Mouse (Mus musculus): ENCODE measurements at regions not wholly inside any gene's neighbourhood (a gene's known extent, or its start where the extent isn't known, plus 50 kb on each side); places are given as distances from the start of the nearest gene placed in this dataset.
A peak's percentile ranks its signal among the peaks of the same experiment; 100 is the strongest.

GRCm38 (mm10) chr10:11841494-11841893 is 498.3 kb downstream of the Epm2a start:
- Histone ChIP-seq H3K4me1 (no peaks in the 10 kb centered on the region), H3K4me2 (replicated peaks) (no peak overlapping the region), H3K9me3 (no peaks in the 10 kb centered on the region), H3K9ac (replicated peaks) (no peak overlapping the region), H3K27me3 (no peaks in the 10 kb centered on the region), H3K27ac (replicated peaks) (no peak overlapping the region), H3K4me3 (no peak overlapping the region), H3K36me3 (no peaks in the 10 kb centered on the region)
- no peak for ATAC-seq (replicated peaks)
- WGBS: 88% methylated on average over 7 of the region's 7 CpGs

- no peak overlapping the region for H3K4me3 ChIP-seq
- H3K9me3 ChIP-seq: no peaks in the 10 kb centered on the region
- no peak overlapping the region for H3K4me2 ChIP-seq (replicated peaks)
- no peak for ATAC-seq (replicated peaks)
- H3K27ac ChIP-seq (replicated peaks): no peak overlapping the region
- WGBS: 41% methylated on average over 1 of the region's 1 CpGs
- H3K9ac ChIP-seq (replicated peaks): no peak overlapping the region
- H3K27me3 ChIP-seq: no peaks in the 10 kb centered on the region
- no peaks in the 10 kb centered on the region for H3K4me1 ChIP-seq
- no peaks in the 10 kb centered on the region for H3K36me3 ChIP-seq
Observed at GRCm38 (mm10) chr10:11846141-11846540, 502.9 kb downstream of the Epm2a start.

GRCm38 (mm10) chr10:11875145-11876131 is 532.2 kb downstream of the Epm2a start:
- Histone ChIP-seq H3K27ac (replicated peaks) (no peak overlapping the region), H3K4me2 (replicated peaks) (no peak overlapping the region), H3K9me3 (no peaks in the 10 kb centered on the region), H3K4me3 (no peak overlapping the region), H3K9ac (replicated peaks) (no peak overlapping the region), H3K4me1 (peaks cover 12% of the 10 kb centered on the region), H3K27me3 (no peaks in the 10 kb centered on the region), H3K36me3 (no peaks in the 10 kb centered on the region)
- 12% methylated on average over 5 of the region's 5 CpGs for WGBS
- ATAC-seq (replicated peaks): peak; percentile 88

- Histone ChIP-seq H3K9me3 (no peaks in the 10 kb centered on the region), H3K9ac (replicated peaks) (no peak overlapping the region), H3K4me1 (0 out of 2 replicates have a peak, but pooled peaks cover 3% of the 10 kb centered on the region), H3K27me3 (no peaks in the 10 kb centered on the region), H3K36me3 (no peaks in the 10 kb centered on the region), H3K4me2 (replicated peaks) (no peak overlapping the region), H3K27ac (replicated peaks) (no peak overlapping the region), H3K4me3 (no peak overlapping the region)
- no peak for ATAC-seq (replicated peaks)
- 91% methylated on average over 4 of the region's 4 CpGs for WGBS
Observed at GRCm38 (mm10) chr10:11886237-11886636, 543.0 kb downstream of the Epm2a start.

GRCm38 (mm10) chr10:11888953-11889352 is 545.7 kb downstream of the Epm2a start:
- H3K27me3 ChIP-seq: no peaks in the 10 kb centered on the region
- H3K27ac ChIP-seq (replicated peaks): no peak overlapping the region
- ATAC-seq (replicated peaks): peak; percentile 87
- H3K4me1 ChIP-seq: 0 out of 2 replicates have a peak, but pooled peaks cover 3% of the 10 kb centered on the region
- H3K4me3 ChIP-seq: no peak overlapping the region
- H3K9ac ChIP-seq (replicated peaks): no peak overlapping the region
- H3K9me3 ChIP-seq: no peaks in the 10 kb centered on the region
- no peak overlapping the region for H3K4me2 ChIP-seq (replicated peaks)
- WGBS: 61% methylated on average over 2 of the region's 2 CpGs
- no peaks in the 10 kb centered on the region for H3K36me3 ChIP-seq

GRCm38 (mm10) chr10:11922132-11922531 is 578.9 kb downstream of the Epm2a start:
- no peak for ATAC-seq (replicated peaks)
- Histone ChIP-seq H3K4me1 (no peaks in the 10 kb centered on the region), H3K9ac (replicated peaks) (no peak overlapping the region), H3K4me2 (replicated peaks) (no peak overlapping the region), H3K4me3 (no peak overlapping the region), H3K27me3 (no peaks in the 10 kb centered on the region), H3K27ac (replicated peaks) (no peak overlapping the region), H3K9me3 (no peaks in the 10 kb centered on the region), H3K36me3 (no peaks in the 10 kb centered on the region)
- 80% methylated on average over 3 of the region's 3 CpGs for WGBS

- Histone ChIP-seq H3K36me3 (no peaks in the 10 kb centered on the region), H3K27me3 (no peaks in the 10 kb centered on the region), H3K4me3 (no peak overlapping the region), H3K4me2 (replicated peaks) (no peak overlapping the region), H3K27ac (replicated peaks) (no peak overlapping the region), H3K9me3 (no peaks in the 10 kb centered on the region), H3K4me1 (no peaks in the 10 kb centered on the region), H3K9ac (replicated peaks) (no peak overlapping the region)
- peak; percentile 83; the same call in 1 of the 2 replicates for ATAC-seq (replicated peaks)
- 80% methylated on average over 2 of the region's 2 CpGs for WGBS
Observed at GRCm38 (mm10) chr10:11938164-11938563, 595.0 kb downstream of the Epm2a start.

- WGBS: 90% methylated on average over 2 of the region's 2 CpGs
- no peak for ATAC-seq (replicated peaks)
- H3K4me1 ChIP-seq: no peaks in the 10 kb centered on the region
Observed at GRCm38 (mm10) chr10:11942772-11943171, 599.6 kb downstream of the Epm2a start.

GRCm38 (mm10) chr10:11960327-11960922 is 617.2 kb downstream of the Epm2a start:
- ATAC-seq (replicated peaks): peak; percentile 91
- Histone ChIP-seq H3K36me3 (no peaks in the 10 kb centered on the region), H3K27ac (replicated peaks) (peak overlapping the region; percentile 12; the same call in 1 of the 2 replicates), H3K4me1 (no peaks in the 10 kb centered on the region), H3K4me3 (no peak overlapping the region), H3K9ac (replicated peaks) (no peak overlapping the region), H3K4me2 (replicated peaks) (no peak overlapping the region), H3K27me3 (no peaks in the 10 kb centered on the region), H3K9me3 (no peaks in the 10 kb centered on the region)
- 18% methylated on average over 3 of the region's 3 CpGs for WGBS

More at GRCm38 (mm10) chr10:11942772-11943171, 599.6 kb downstream of the Epm2a start:
- no peaks in the 10 kb centered on the region for H3K9me3 ChIP-seq
- no peaks in the 10 kb centered on the region for H3K36me3 ChIP-seq
- H3K27me3 ChIP-seq: no peaks in the 10 kb centered on the region
- H3K4me2 ChIP-seq (replicated peaks): no peak overlapping the region
- no peak overlapping the region for H3K27ac ChIP-seq (replicated peaks)
- no peak overlapping the region for H3K9ac ChIP-seq (replicated peaks)
- no peak overlapping the region for H3K4me3 ChIP-seq

GRCm38 (mm10) chr10:12004966-12005365 is 661.8 kb downstream of the Epm2a start:
- no peaks in the 10 kb centered on the region for H3K4me1 ChIP-seq
- no peak overlapping the region for H3K4me2 ChIP-seq (replicated peaks)
- no peaks in the 10 kb centered on the region for H3K27me3 ChIP-seq
- no peak overlapping the region for H3K9ac ChIP-seq (replicated peaks)
- H3K9me3 ChIP-seq: no peaks in the 10 kb centered on the region
- H3K36me3 ChIP-seq: no peaks in the 10 kb centered on the region
- no peak overlapping the region for H3K27ac ChIP-seq (replicated peaks)
- H3K4me3 ChIP-seq: no peak overlapping the region
- 17% methylated on average over 3 of the region's 3 CpGs for WGBS
- ATAC-seq (replicated peaks): no peak

- Histone ChIP-seq H3K4me1 (no peaks in the 10 kb centered on the region), H3K9ac (replicated peaks) (no peak overlapping the region), H3K27ac (replicated peaks) (no peak overlapping the region), H3K4me3 (no peak overlapping the region), H3K27me3 (no peaks in the 10 kb centered on the region), H3K9me3 (no peaks in the 10 kb centered on the region), H3K4me2 (replicated peaks) (no peak overlapping the region), H3K36me3 (no peaks in the 10 kb centered on the region)
- 40% methylated on average over 1 of the region's 1 CpGs for WGBS
- ATAC-seq (replicated peaks): 0 out of 2 replicates have a peak, but pooled peaks have one; percentile 41
Observed at GRCm38 (mm10) chr10:12005889-12006288, 662.7 kb downstream of the Epm2a start.

- no peak for ATAC-seq (replicated peaks)
- Histone ChIP-seq H3K27me3 (no peaks in the 10 kb centered on the region), H3K9ac (replicated peaks) (no peak overlapping the region), H3K4me2 (replicated peaks) (no peak overlapping the region), H3K27ac (replicated peaks) (no peak overlapping the region), H3K4me3 (no peak overlapping the region), H3K36me3 (no peaks in the 10 kb centered on the region), H3K9me3 (no peaks in the 10 kb centered on the region), H3K4me1 (no peaks in the 10 kb centered on the region)
- 94% methylated on average over 2 of the region's 2 CpGs for WGBS
Observed at GRCm38 (mm10) chr10:12017286-12017685, 674.1 kb downstream of the Epm2a start.

Measured in forebrain, embryonic 15.5 days (tissue).